Mouse (Mus musculus): ENCODE data around the gene Bmper. TPM values are rescaled to one million over a fixed set of nuclear protein-coding genes. Genes with fewer than 3 reads are reported as not detected.

Gene Bmper
- polyA plus RNA-seq, 1 experiment from 2014 or later, result 8.3 TPM

GRCm38 (mm10) chr9:23204339-23205288 lies 18.3 kb upstream of the Bmper start:
- peak overlapping the region; percentile 41 for H3K4me2 ChIP-seq
- peak; percentile 80 for ATAC-seq (ENCODE audit: low FRiP score, low read depth)
- H3K27ac ChIP-seq (replicated peaks), result peak overlapping the region; percentile 76
- no peaks in the 10 kb centered on the region for H3K36me3 ChIP-seq
- H3K9me3 ChIP-seq, result no peaks in the 10 kb centered on the region
- peak overlapping the region; percentile 6; the same call in 1 of the 2 replicates for H3K4me3 ChIP-seq
- H3K9ac ChIP-seq, result peak overlapping the region; percentile 21; the same call in 1 of the 2 replicates
- H3K4me1 ChIP-seq (replicated peaks), result peaks cover 18% of the 10 kb centered on the region
- H3K27me3 ChIP-seq, result no peaks in the 10 kb centered on the region
- WGBS, result 7% methylated on average over 17 of the region's 17 CpGs

DNA sequence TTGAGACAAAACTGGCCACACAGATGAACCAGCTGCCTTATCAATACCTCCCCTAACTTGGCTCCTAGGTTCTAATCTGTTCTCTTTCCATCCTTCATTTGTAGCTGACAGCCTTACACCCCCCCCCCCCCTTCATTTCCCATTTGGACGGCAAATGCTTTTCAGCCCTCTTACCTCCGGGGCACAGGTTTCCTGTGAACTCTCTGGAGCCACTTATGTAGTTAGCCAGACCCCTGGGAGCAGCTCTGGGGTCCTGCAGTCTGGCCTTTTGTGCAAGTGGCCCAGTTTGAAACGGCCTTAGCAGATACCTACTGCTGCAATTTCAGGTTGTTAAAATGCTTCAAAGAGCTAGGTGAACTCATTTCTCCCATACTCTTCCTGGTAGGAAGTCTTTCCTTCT lies 17.6 kb upstream of the Bmper start:
- H3K27me3 ChIP-seq, result no peaks in the 10 kb centered on the region
- WGBS, result 12% methylated on average over 3 of the region's 3 CpGs
- ATAC-seq (ENCODE audit: low FRiP score, low read depth), result peak; percentile 33; the same call in 1 of the 2 replicates
- H3K9ac ChIP-seq, result no peak overlapping the region
- H3K4me1 ChIP-seq (replicated peaks), result peaks cover 18% of the 10 kb centered on the region
- H3K27ac ChIP-seq (replicated peaks), result no peak overlapping the region
- no peak overlapping the region for H3K4me3 ChIP-seq
- no peaks in the 10 kb centered on the region for H3K36me3 ChIP-seq
- no peak overlapping the region for H3K4me2 ChIP-seq
- H3K9me3 ChIP-seq, result no peaks in the 10 kb centered on the region

- no peak for ATAC-seq (ENCODE audit: low FRiP score, low read depth)
These were observed 17.1 kb upstream of the Bmper start for GRCm38 (mm10) chr9:23205757-23206156.

DNA sequence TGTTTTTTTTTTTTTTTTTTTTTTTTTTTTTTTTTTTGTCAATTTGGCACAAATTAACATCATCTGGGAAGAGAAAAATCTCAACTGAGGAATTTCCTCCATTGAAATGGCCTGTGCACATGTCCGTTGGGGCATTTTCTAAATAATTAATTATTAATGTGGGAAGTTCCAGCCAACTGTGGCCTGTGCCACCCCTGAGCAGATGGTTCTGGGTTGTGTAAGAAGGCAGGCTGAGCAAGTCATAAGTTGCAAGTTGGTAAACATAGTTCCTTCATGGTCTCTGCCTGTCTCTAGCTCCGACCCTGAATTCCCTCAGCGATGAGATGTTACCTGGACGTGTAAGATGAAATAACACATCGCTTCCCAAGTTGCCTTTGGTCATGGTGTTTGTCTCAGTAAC lies 16.7 kb upstream of the Bmper start:
- 77% methylated on average over 5 of the region's 5 CpGs for WGBS
- no peaks in the 10 kb centered on the region for H3K27me3 ChIP-seq
- H3K4me2 ChIP-seq, result no peak overlapping the region
- H3K4me1 ChIP-seq (replicated peaks), result peaks cover 18% of the 10 kb centered on the region
- H3K36me3 ChIP-seq, result no peaks in the 10 kb centered on the region
- no peak for ATAC-seq (ENCODE audit: low FRiP score, low read depth)
- no peak overlapping the region for H3K27ac ChIP-seq (replicated peaks)
- H3K9me3 ChIP-seq, result no peaks in the 10 kb centered on the region
- no peak overlapping the region for H3K9ac ChIP-seq
- no peak overlapping the region for H3K4me3 ChIP-seq

More at GRCm38 (mm10) chr9:23205757-23206156, 17.1 kb upstream of the Bmper start:
- Histone ChIP-seq H3K4me1 (replicated peaks) (peaks cover 18% of the 10 kb centered on the region), H3K27me3 (no peaks in the 10 kb centered on the region), H3K4me2 (no peak overlapping the region), H3K27ac (replicated peaks) (no peak overlapping the region), H3K36me3 (no peaks in the 10 kb centered on the region), H3K4me3 (no peak overlapping the region), H3K9me3 (no peaks in the 10 kb centered on the region), H3K9ac (no peak overlapping the region)
- 89% methylated on average over 3 of the region's 3 CpGs for WGBS

DNA sequence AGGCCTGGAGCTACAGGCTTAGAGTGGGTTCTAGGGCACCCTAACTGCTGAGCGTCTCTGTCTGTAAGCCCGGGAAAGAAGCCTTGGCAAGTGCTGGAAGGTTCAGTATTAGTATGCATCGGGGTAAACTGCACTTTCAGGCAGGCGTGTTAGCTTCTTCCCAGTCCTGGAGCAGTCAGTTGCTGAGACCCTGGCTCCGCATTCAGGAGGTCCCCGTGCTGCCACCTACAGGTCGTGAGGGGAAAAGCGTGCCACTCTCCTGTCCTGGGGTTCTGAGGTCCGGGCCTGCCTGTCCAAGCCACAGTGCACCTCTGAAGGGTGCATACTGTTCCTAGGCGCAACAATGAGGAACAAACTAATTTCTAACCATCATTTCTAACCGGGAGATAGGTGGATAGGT lies 10.6 kb upstream of the Bmper start:
- peak; percentile 89 for ATAC-seq (ENCODE audit: low FRiP score, low read depth)
- Histone ChIP-seq H3K9ac (no peak overlapping the region), H3K9me3 (no peaks in the 10 kb centered on the region), H3K4me2 (no peak overlapping the region), H3K36me3 (no peaks in the 10 kb centered on the region), H3K4me3 (no peak overlapping the region), H3K27ac (replicated peaks) (no peak overlapping the region), H3K4me1 (replicated peaks) (no peaks in the 10 kb centered on the region), H3K27me3 (0 out of 2 replicates have a peak, but pooled peaks cover 3% of the 10 kb centered on the region)
- 5% methylated on average over 11 of the region's 11 CpGs for WGBS

GRCm38 (mm10) chr9:23219754-23220153 lies 3.1 kb upstream of the Bmper start:
- H3K9me3 ChIP-seq, result no peaks in the 10 kb centered on the region
- H3K36me3 ChIP-seq, result no peaks in the 10 kb centered on the region
- WGBS, result 50% methylated on average over 3 of the region's 3 CpGs
- H3K27ac ChIP-seq (replicated peaks), result no peak overlapping the region
- no peak overlapping the region for H3K4me3 ChIP-seq
- H3K4me1 ChIP-seq (replicated peaks), result peaks cover 19% of the 10 kb centered on the region
- H3K27me3 ChIP-seq, result peaks cover 9% of the 10 kb centered on the region
- no peak for ATAC-seq (ENCODE audit: low FRiP score, low read depth)
- no peak overlapping the region for H3K9ac ChIP-seq
- no peak overlapping the region for H3K4me2 ChIP-seq

- Histone ChIP-seq H3K9ac (peak overlapping the region; percentile 65), H3K4me3 (peak overlapping the region; percentile 77), H3K9me3 (no peaks in the 10 kb centered on the region), H3K4me2 (peak overlapping the region; percentile 87), H3K36me3 (no peaks in the 10 kb centered on the region), H3K27ac (replicated peaks) (peak overlapping the region; percentile 88), H3K4me1 (replicated peaks) (peaks cover 19% of the 10 kb centered on the region), H3K27me3 (peaks cover 19% of the 10 kb centered on the region)
- WGBS, result 10% methylated on average over 5 of the region's 5 CpGs
- ATAC-seq (ENCODE audit: low FRiP score, low read depth), result no peak; the same call in 1 of the 2 replicates
These were observed 900 bp upstream of the Bmper start for GRCm38 (mm10) chr9:23221976-23222375.

DNA sequence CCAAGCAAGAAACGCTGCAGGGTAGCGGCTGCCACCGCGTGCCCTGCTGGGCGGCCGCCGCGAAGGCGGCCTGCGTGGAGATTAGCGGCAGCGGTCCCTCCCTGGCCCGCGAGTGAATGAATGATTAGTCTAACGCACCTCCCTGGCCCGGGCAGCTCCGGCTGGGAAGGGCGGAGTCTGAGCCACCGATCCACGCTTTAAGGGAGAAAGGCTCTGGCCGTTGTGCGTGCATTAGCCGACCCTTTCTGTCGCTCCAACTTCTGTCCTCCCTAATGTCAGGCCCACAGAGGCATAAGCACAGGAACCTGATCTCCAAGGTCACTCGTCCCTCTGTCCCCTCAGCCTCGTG lies 410 bp upstream of the Bmper start:
- Histone ChIP-seq H3K4me1 (replicated peaks) (peaks cover 19% of the 10 kb centered on the region), H3K27me3 (peaks cover 19% of the 10 kb centered on the region), H3K9me3 (no peaks in the 10 kb centered on the region), H3K27ac (replicated peaks) (peak overlapping the region; percentile 88), H3K4me3 (peak overlapping the region; percentile 77), H3K9ac (peak overlapping the region; percentile 65), H3K4me2 (peak overlapping the region; percentile 87), H3K36me3 (no peaks in the 10 kb centered on the region)
- ATAC-seq (ENCODE audit: low FRiP score, low read depth), result peak; percentile 65
- WGBS, result 3% methylated on average over 25 of the region's 26 CpGs

DNA sequence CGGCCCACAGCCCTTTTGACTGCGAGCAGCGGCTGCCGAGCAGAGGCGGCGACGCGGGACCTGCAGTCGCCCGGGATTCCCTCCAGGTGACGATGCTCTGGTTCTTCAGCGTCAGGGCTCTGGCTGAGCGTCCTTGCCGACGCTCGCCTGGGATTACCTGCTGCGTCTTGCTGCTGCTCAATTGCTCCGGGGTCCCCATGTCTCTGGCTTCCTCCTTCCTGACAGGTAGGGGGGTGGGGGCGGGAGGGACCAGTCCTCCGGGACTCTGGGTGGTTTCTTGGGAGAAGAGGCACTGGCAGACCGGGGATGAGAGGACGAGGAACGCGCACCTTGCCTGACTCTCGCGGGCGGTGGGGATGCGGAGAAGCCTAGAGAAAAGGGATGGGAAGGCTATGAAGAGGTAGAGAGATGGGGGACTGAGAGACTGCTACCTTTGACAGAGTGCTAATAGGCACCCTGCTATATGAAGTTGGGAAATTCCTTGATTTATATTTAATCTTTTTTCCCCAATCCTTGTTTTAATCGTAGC lies 737 bp downstream of the Bmper start:
- peak overlapping the region; percentile 88 for H3K27ac ChIP-seq (replicated peaks)
- H3K4me1 ChIP-seq (replicated peaks), result peaks cover 19% of the 10 kb centered on the region
- H3K9me3 ChIP-seq, result no peaks in the 10 kb centered on the region
- H3K9ac ChIP-seq, result peak overlapping the region; percentile 65
- no peaks in the 10 kb centered on the region for H3K36me3 ChIP-seq
- under 1% methylated on average over 29 of the region's 29 CpGs for WGBS
- ATAC-seq (ENCODE audit: low FRiP score, low read depth), result peak; percentile 44; the same call in 1 of the 2 replicates
- H3K4me2 ChIP-seq, result peak overlapping the region; percentile 87
- peaks cover 19% of the 10 kb centered on the region for H3K27me3 ChIP-seq
- H3K4me3 ChIP-seq, result peak overlapping the region; percentile 77

DNA sequence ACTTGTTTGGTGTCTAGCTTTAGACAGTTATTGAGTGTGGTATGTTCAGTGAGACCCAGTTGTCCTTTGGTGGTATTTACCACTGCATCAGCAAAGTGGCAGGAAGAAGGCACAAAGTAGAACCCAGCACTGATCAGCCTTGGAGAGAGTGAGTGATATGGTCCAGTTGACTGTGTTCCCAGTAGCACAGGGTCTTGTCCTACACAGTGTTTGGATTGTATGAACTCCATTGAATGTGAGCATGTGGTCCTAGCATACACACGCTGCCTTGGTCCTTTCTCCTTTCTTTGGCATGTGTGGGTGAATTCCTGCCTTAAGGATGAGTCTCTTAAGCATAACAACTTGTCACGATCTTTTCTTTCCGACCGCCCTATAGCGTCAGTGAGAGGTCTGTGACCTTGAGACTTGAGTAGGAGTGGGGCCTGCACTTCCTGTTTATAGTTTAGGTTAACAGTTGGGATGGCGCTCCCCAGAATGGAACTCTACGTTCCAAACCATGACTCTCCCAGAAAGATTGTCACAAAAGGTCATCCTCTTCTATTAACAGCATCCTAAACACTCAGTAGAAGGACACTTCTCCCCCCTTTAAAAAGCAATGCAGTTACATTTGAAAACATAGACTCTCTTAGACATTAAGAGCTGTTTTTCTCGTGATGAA lies 10.7 kb downstream of the Bmper start:
- WGBS, result 87% methylated on average over 8 of the region's 8 CpGs
- Histone ChIP-seq H3K4me1 (replicated peaks) (0 out of 2 replicates have a peak, but pooled peaks cover 6% of the 10 kb centered on the region), H3K27ac (replicated peaks) (no peak overlapping the region), H3K27me3 (no peaks in the 10 kb centered on the region), H3K4me2 (no peak overlapping the region), H3K9me3 (no peaks in the 10 kb centered on the region), H3K9ac (no peak overlapping the region), H3K4me3 (no peak overlapping the region), H3K36me3 (no peaks in the 10 kb centered on the region)
- no peak for ATAC-seq (ENCODE audit: low FRiP score, low read depth)

- H3K9ac ChIP-seq, result no peak overlapping the region
- H3K4me1 ChIP-seq (replicated peaks), result 0 out of 2 replicates have a peak, but pooled peaks cover 6% of the 10 kb centered on the region
- no peaks in the 10 kb centered on the region for H3K36me3 ChIP-seq
- 59% methylated on average over 6 of the region's 6 CpGs for WGBS
- no peak for ATAC-seq (ENCODE audit: low FRiP score, low read depth)
- no peaks in the 10 kb centered on the region for H3K9me3 ChIP-seq
- H3K4me3 ChIP-seq, result no peak overlapping the region
- H3K4me2 ChIP-seq, result no peak overlapping the region
- H3K27ac ChIP-seq (replicated peaks), result no peak overlapping the region
- no peaks in the 10 kb centered on the region for H3K27me3 ChIP-seq
These were observed 12.6 kb downstream of the Bmper start for GRCm38 (mm10) chr9:23235368-23236002.
